Mouse (Mus musculus) midbrain, embryonic 11.5 days (tissue): ENCODE data around the gene Lifr. TPM values are rescaled to one million over a fixed set of nuclear protein-coding genes. Genes with fewer than 3 reads are reported as not detected.
A peak's percentile ranks its signal among the peaks of the same experiment; 100 is the strongest.

Experiments
- ATAC-seq: fragments of 200-750 bp; cut with Nextera tagmentation; 2 replicates; pipeline ENCODE4 v1.8.0; 2017; ENCODE audit warnings: moderate TSS enrichment, moderate library complexity; ENCODE audit not compliant: low FRiP score
- DNase-seq: peaks from one replicate; pipeline ENCODE4 v3.0.0; 2015; ENCODE audit warnings: low spot score; ENCODE audit errors: missing footprints
- H3K27ac ChIP-seq: fragments of 300-500 bp; sonication (generic); 2 replicates; pipeline ENCODE4 v1.5.1; 2014; ENCODE audit warnings: low read depth, low read length
- H3K27me3 ChIP-seq: fragments of 300-500 bp; sonication (generic); 2 replicates; pipeline ENCODE4 v1.6.1; 2014; ENCODE audit warnings: mild to moderate bottlenecking, low read length, moderate library complexity, mixed read lengths; ENCODE audit not compliant: control insufficient read depth, insufficient read depth
- H3K36me3 ChIP-seq: fragments of 300-500 bp; sonication (generic); 2 replicates; pipeline ENCODE4 v1.6.1; 2014; ENCODE audit warnings: mild to moderate bottlenecking, low read length, moderate library complexity, mixed read lengths; ENCODE audit not compliant: control insufficient read depth, insufficient read depth
- H3K4me1 ChIP-seq: fragments of 300-500 bp; sonication (generic); 2 replicates; pipeline ENCODE4 v1.6.1; 2014; ENCODE audit warnings: low read length; ENCODE audit not compliant: control insufficient read depth, insufficient read depth
- H3K4me2 ChIP-seq: fragments of 300-500 bp; sonication (generic); 2 replicates; pipeline ENCODE4 v1.6.1; 2014; ENCODE audit warnings: mild to moderate bottlenecking, moderate library complexity
- H3K4me3 ChIP-seq: fragments of 300-500 bp; sonication (generic); 2 replicates; pipeline ENCODE4 v1.5.1; 2014; ENCODE audit warnings: low read depth, low read length
- H3K9ac ChIP-seq: fragments of 300-500 bp; sonication (generic); 2 replicates; pipeline ENCODE4 v1.6.1; 2014; ENCODE audit warnings: low read length
- H3K9me3 ChIP-seq: fragments of 300-500 bp; sonication (generic); 2 replicates; pipeline ENCODE4 v1.6.1; 2016; ENCODE audit warnings: low read length; ENCODE audit not compliant: control insufficient read depth
- WGBS: fragments of 180-500 bp; shearing (Covaris S2); extraction: QIAGEN DNeasy Blood & Tissue Kit; methylation state at CpG from one replicate; pipeline ENCODE4 v1.1.7; 2014; 5-methylcytosine and 5-hydroxymethylcytosine counted together
- polyA plus RNA-seq: library from polyadenylated mRNA; unstranded; fragments of >200 nt; fragmentation: Nextera tagmentation; extraction: Ambion mirVana; gene quantifications from 2 replicates; pipeline ENCODE4 v1.2.1, GENCODE M21; 2014

Lifr gene
- polyA plus RNA-seq, 1 experiment from 2014 or later = 16.5 TPM

GRCm38 (mm10) chr15:7197652-7198445 is 107.4 kb downstream of the Lifr start:
- H3K9ac ChIP-seq = no peak overlapping the region
- no peaks in the 10 kb centered on the region for H3K27me3 ChIP-seq
- no peaks in the 10 kb centered on the region for H3K9me3 ChIP-seq
- H3K27ac ChIP-seq = no peak overlapping the region
- WGBS = 60% methylated on average over 3 of the region's 3 CpGs
- H3K4me2 ChIP-seq = no peak overlapping the region
- no peak overlapping the region for H3K4me3 ChIP-seq
- ATAC-seq (no peak), DNase-seq (peak; percentile 70)
- peaks cover 40% of the 10 kb centered on the region for H3K4me1 ChIP-seq
- no peaks in the 10 kb centered on the region for H3K36me3 ChIP-seq

GRCm38 (mm10) chr15:7198816-7199215 is 108.4 kb downstream of the Lifr start:
- Histone ChIP-seq H3K4me2 (no peak overlapping the region), H3K9ac (no peak overlapping the region), H3K36me3 (no peaks in the 10 kb centered on the region), H3K9me3 (no peaks in the 10 kb centered on the region), H3K4me3 (no peak overlapping the region), H3K4me1 (peaks cover 34% of the 10 kb centered on the region), H3K27me3 (no peaks in the 10 kb centered on the region), H3K27ac (no peak overlapping the region)
- ATAC-seq = peak; percentile 33; the same call in 1 of the 2 replicates
- DNase-seq = peak; percentile 81
- WGBS = 63% methylated on average over 2 of the region's 2 CpGs

GRCm38 (mm10) chr15:7200286-7200685 is 109.9 kb downstream of the Lifr start:
- Histone ChIP-seq H3K9ac (no peak overlapping the region), H3K27ac (no peak overlapping the region), H3K4me1 (peaks cover 21% of the 10 kb centered on the region), H3K27me3 (no peaks in the 10 kb centered on the region), H3K36me3 (no peaks in the 10 kb centered on the region), H3K9me3 (no peaks in the 10 kb centered on the region), H3K4me3 (no peak overlapping the region), H3K4me2 (no peak overlapping the region)
- 50% methylated on average over 6 of the region's 6 CpGs for WGBS
- DNase-seq (peak; percentile 82), ATAC-seq (no peak)

- no peaks in the 10 kb centered on the region for H3K9me3 ChIP-seq
- H3K27me3 ChIP-seq = no peaks in the 10 kb centered on the region
- ATAC-seq = no peak
- no peak overlapping the region for H3K4me2 ChIP-seq
- H3K36me3 ChIP-seq = no peaks in the 10 kb centered on the region
- no peak overlapping the region for H3K4me3 ChIP-seq
- no peak overlapping the region for H3K9ac ChIP-seq
- DNase-seq = peak; percentile 83
- peaks cover 18% of the 10 kb centered on the region for H3K4me1 ChIP-seq
- H3K27ac ChIP-seq = no peak overlapping the region
- WGBS = 60% methylated on average over 9 of the region's 9 CpGs
These were observed 111.3 kb downstream of the Lifr start for GRCm38 (mm10) chr15:7201421-7202380.

- H3K36me3 ChIP-seq = no peaks in the 10 kb centered on the region
- peaks cover 18% of the 10 kb centered on the region for H3K4me1 ChIP-seq
- H3K9me3 ChIP-seq = no peaks in the 10 kb centered on the region
- H3K9ac ChIP-seq = no peak overlapping the region
- H3K4me2 ChIP-seq = no peak overlapping the region
- no peaks in the 10 kb centered on the region for H3K27me3 ChIP-seq
- no peak for ATAC-seq
- H3K4me3 ChIP-seq = no peak overlapping the region
- 87% methylated on average over 5 of the region's 5 CpGs for WGBS
- no peak overlapping the region for H3K27ac ChIP-seq
- DNase-seq = peak; percentile 57
These were observed 112.6 kb downstream of the Lifr start for GRCm38 (mm10) chr15:7202981-7203380.

- DNase-seq (peak; percentile 45), ATAC-seq (no peak)
- Histone ChIP-seq H3K36me3 (no peaks in the 10 kb centered on the region), H3K4me1 (peaks cover 17% of the 10 kb centered on the region), H3K9ac (no peak overlapping the region), H3K27me3 (no peaks in the 10 kb centered on the region), H3K4me2 (no peak overlapping the region), H3K27ac (no peak overlapping the region), H3K9me3 (no peaks in the 10 kb centered on the region), H3K4me3 (no peak overlapping the region)
- 88% methylated on average over 8 of the region's 9 CpGs for WGBS
These were observed 113.4 kb downstream of the Lifr start for GRCm38 (mm10) chr15:7203606-7204330.

GRCm38 (mm10) chr15:7204917-7205316 is 114.5 kb downstream of the Lifr start:
- H3K4me2 ChIP-seq = no peak overlapping the region
- H3K36me3 ChIP-seq = no peaks in the 10 kb centered on the region
- ATAC-seq = no peak
- no peaks in the 10 kb centered on the region for H3K27me3 ChIP-seq
- H3K9me3 ChIP-seq = no peaks in the 10 kb centered on the region
- no peak overlapping the region for H3K9ac ChIP-seq
- peak; percentile 84 for DNase-seq
- peaks cover 9% of the 10 kb centered on the region for H3K4me1 ChIP-seq
- no peak overlapping the region for H3K27ac ChIP-seq
- WGBS = 70% methylated on average over 13 of the region's 13 CpGs
- H3K4me3 ChIP-seq = no peak overlapping the region

- 45% methylated on average over 5 of the region's 5 CpGs for WGBS
- DNase-seq = no peak
These were observed 115.7 kb downstream of the Lifr start for GRCm38 (mm10) chr15:7206110-7206509.

More at GRCm38 (mm10) chr15:7206110-7206509, 115.7 kb downstream of the Lifr start:
- H3K4me3 ChIP-seq = no peak overlapping the region
- no peaks in the 10 kb centered on the region for H3K36me3 ChIP-seq
- no peak overlapping the region for H3K9ac ChIP-seq
- no peaks in the 10 kb centered on the region for H3K9me3 ChIP-seq
- H3K4me1 ChIP-seq = peaks cover 7% of the 10 kb centered on the region
- H3K4me2 ChIP-seq = no peak overlapping the region
- H3K27ac ChIP-seq = no peak overlapping the region
- H3K27me3 ChIP-seq = no peaks in the 10 kb centered on the region
- ATAC-seq = no peak
